Mouse (Mus musculus) heart, embryonic 14.5 days (tissue): ENCODE data around the gene Dhrs7. TPM values are rescaled to one million over a fixed set of nuclear protein-coding genes. Genes with fewer than 3 reads are reported as not detected.

ENCODE experiments used
- ATAC-seq: fragments of 200-750 bp; cut with Nextera tagmentation; 2 replicates; pipeline ENCODE4 v1.8.0; 2017; ENCODE audit warnings: low read depth, moderate TSS enrichment; ENCODE audit not compliant: insufficient number of reproducible peaks, insufficient read depth, low FRiP score
- H3K27ac ChIP-seq, 2 experiments: fragments of 200-500 bp in 1 of 2; fragments of 300-500 bp in 1 of 2; sonication (generic) in 1 of 2; replicated peaks in 1 of 2; 2 replicates each; pipeline ENCODE4 v1.5.1; 2012 to 2014; ENCODE audit warnings: low read depth in 2 of 2, low read length in 2 of 2, control low read depth in 1 of 2, mild to moderate bottlenecking in 1 of 2, mixed read lengths in 1 of 2; ENCODE audit not compliant: control insufficient read depth in 1 of 2, insufficient read depth in 1 of 2
- H3K27me3 ChIP-seq: fragments of 300-500 bp; sonication (generic); 2 replicates; pipeline ENCODE4 v1.6.1; 2014; ENCODE audit warnings: mild to moderate bottlenecking, low read length, control low read depth; ENCODE audit not compliant: control insufficient read depth, insufficient read depth
- H3K36me3 ChIP-seq: fragments of 300-500 bp; sonication (generic); 2 replicates; pipeline ENCODE4 v1.6.1; 2014; ENCODE audit warnings: mild to moderate bottlenecking, control low read depth, low read length, mixed read lengths; ENCODE audit not compliant: control insufficient read depth, insufficient read depth
- H3K4me1 ChIP-seq, 2 experiments: fragments of 200-500 bp in 1 of 2; fragments of 300-500 bp in 1 of 2; sonication (generic) in 1 of 2; 2 replicates each; pipeline ENCODE4 v1.6.1; 2012 to 2014; ENCODE audit warnings: low read length in 2 of 2, control low read depth in 1 of 2, mixed read lengths in 1 of 2; ENCODE audit not compliant: control insufficient read depth in 2 of 2, insufficient read depth in 2 of 2
- H3K4me2 ChIP-seq: fragments of 300-500 bp; sonication (generic); 2 replicates; pipeline ENCODE4 v1.6.1; 2014; ENCODE audit warnings: mild to moderate bottlenecking, low read length
- H3K4me3 ChIP-seq, 2 experiments: fragments of 200-500 bp in 1 of 2; fragments of 300-500 bp in 1 of 2; sonication (generic) in 1 of 2; 2 replicates each; pipeline ENCODE4 v1.5.1; 2012 to 2014; ENCODE audit warnings: low read length in 2 of 2, mild to moderate bottlenecking in 2 of 2, control low read depth in 1 of 2, low read depth in 1 of 2, moderate library complexity in 1 of 2; ENCODE audit not compliant: control insufficient read depth in 1 of 2, insufficient read depth in 1 of 2
- H3K9ac ChIP-seq: fragments of 300-500 bp; sonication (generic); 2 replicates; pipeline ENCODE4 v1.6.1; 2014; ENCODE audit warnings: mild to moderate bottlenecking, low read length
- H3K9me3 ChIP-seq: fragments of 300-500 bp; sonication (generic); 2 replicates; pipeline ENCODE4 v1.6.1; 2016; ENCODE audit warnings: low read length, control low read depth; ENCODE audit not compliant: control insufficient read depth
- WGBS: fragments of 180-500 bp; shearing (Covaris S2); extraction: QIAGEN DNeasy Blood & Tissue Kit; methylation state at CpG from one replicate; pipeline ENCODE4 v1.1.7; 2014; 5-methylcytosine and 5-hydroxymethylcytosine counted together
- polyA plus RNA-seq: library from polyadenylated mRNA; unstranded; fragments of >200 nt; fragmentation: Nextera tagmentation; extraction: Ambion mirVana; gene quantifications from 2 replicates; pipeline ENCODE4 v1.2.1, GENCODE M21; 2014

Gene Dhrs7
- polyA plus RNA-seq, 1 experiment from 2014 or later: 96.1 TPM

DNA sequence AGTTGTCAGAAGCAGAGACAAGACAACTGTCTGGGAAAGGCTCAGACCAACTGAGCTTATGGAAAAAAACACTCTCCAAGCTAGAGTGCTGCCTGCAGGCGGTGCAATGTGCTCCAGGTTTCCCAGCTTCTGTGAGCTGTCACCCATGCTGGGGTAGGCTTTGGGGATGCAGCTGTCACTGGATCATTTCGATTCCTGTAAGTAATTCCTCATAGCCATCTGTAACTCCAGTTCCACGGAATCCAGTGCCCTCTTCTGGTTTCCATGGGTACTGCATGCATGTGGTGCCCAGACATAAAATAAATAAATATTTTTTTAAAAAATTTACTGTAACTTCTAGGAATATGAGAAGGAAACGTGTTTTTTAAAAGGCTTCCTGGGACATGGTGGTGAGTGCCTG lies 10.0 kb downstream of the Dhrs7 start:
- Histone ChIP-seq H3K27me3 (no peaks in the 10 kb centered on the region), H3K4me2 (no peak overlapping the region), H3K4me1 (no peaks in the 10 kb centered on the region), H3K9ac (no peak overlapping the region), H3K4me3 (no peak overlapping the region), H3K9me3 (no peaks in the 10 kb centered on the region), H3K36me3 (peaks cover 53% of the 10 kb centered on the region), H3K27ac (no peak overlapping the region)
- ATAC-seq: no peak
- WGBS: 26% methylated on average over 4 of the region's 4 CpGs

- Histone ChIP-seq H3K27me3 (no peaks in the 10 kb centered on the region), H3K9ac (no peak within 1 kb of the TSS), H3K9me3 (no peaks in the 10 kb centered on the region), H3K27ac (no peak within 1 kb of the TSS), H3K4me3 (no peak within 1 kb of the TSS), H3K4me2 (no peak within 1 kb of the TSS), H3K4me1 (no peaks in the 10 kb centered on the region), H3K36me3 (peaks cover 42% of the 10 kb centered on the region)
- ATAC-seq: no peak
- WGBS: 82% methylated on average over 11 of the region's 11 CpGs
Measured at GRCm38 (mm10) chr12:72649611-72650330, 14.9 kb downstream of the Dhrs7 start, which contains the start of gene Gm4756. TSS of gene Gm4756 (minus strand) at chr12:72649661.

GRCm38 (mm10) chr12:72648921-72649320 lies 15.8 kb downstream of the Dhrs7 start:
- Histone ChIP-seq H3K9me3 (0 out of 2 replicates have a peak, but pooled peaks cover 6% of the 10 kb centered on the region), H3K36me3 (peaks cover 39% of the 10 kb centered on the region), H3K27me3 (no peaks in the 10 kb centered on the region), H3K4me2 (no peak overlapping the region), H3K4me1 (no peaks in the 10 kb centered on the region), H3K27ac (no peak overlapping the region), H3K4me3 (no peak overlapping the region), H3K9ac (no peak overlapping the region)
- 91% methylated on average over 14 of the region's 14 CpGs for WGBS
- ATAC-seq: no peak

- H3K9me3 ChIP-seq: peaks cover 16% of the 10 kb centered on the region
- H3K27ac ChIP-seq: no peak overlapping the region
- WGBS: 64% methylated on average over 3 of the region's 3 CpGs
- H3K27me3 ChIP-seq: no peaks in the 10 kb centered on the region
- no peaks in the 10 kb centered on the region for H3K4me1 ChIP-seq
- no peak overlapping the region for H3K9ac ChIP-seq
- ATAC-seq: no peak
- no peak overlapping the region for H3K4me2 ChIP-seq
- no peaks in the 10 kb centered on the region for H3K36me3 ChIP-seq
- H3K4me3 ChIP-seq: no peak overlapping the region
Measured at GRCm38 (mm10) chr12:72638025-72638424, 26.7 kb downstream of the Dhrs7 start.

- no peaks in the 10 kb centered on the region for H3K9me3 ChIP-seq
- H3K27me3 ChIP-seq: no peaks in the 10 kb centered on the region
- H3K9ac ChIP-seq: no peak overlapping the region
- H3K4me1 ChIP-seq: no peaks in the 10 kb centered on the region
- H3K36me3 ChIP-seq: no peaks in the 10 kb centered on the region
- ATAC-seq: no peak
- H3K4me3 ChIP-seq: no peak overlapping the region
- H3K27ac ChIP-seq: no peak overlapping the region
- no peak overlapping the region for H3K4me2 ChIP-seq
- 93% methylated on average over 7 of the region's 7 CpGs for WGBS
Measured at GRCm38 (mm10) chr12:72628751-72629150, 36.0 kb downstream of the Dhrs7 start.

DNA sequence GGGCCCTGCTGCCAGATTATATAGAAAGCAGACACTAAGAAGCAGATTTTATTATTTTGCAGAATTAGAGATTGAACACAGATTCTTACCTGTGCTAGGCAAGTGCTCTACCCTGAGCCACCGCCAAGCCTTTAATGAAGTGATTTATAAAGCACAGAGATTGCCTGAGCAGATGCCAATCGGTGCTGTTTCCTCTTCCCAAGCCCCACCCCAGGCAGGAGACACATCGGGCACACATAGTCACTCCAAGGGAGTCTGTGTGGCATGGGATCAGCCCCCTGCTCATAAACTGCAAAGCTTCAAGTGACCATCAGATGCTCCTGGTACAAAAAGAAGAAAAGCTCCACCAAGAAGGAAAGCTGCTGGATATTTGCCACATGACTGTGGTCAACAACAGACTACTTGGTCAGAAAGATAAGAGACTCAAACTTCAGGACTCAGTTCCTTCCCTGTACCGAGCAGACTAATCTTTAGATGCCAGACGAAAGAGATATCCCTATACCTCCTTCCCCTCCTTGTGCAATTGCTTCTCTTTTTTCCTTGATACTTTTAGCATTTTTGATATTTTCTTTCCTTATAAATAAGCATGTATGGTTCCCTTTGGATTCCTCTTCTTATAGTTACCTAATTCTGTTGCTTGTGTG lies 41.7 kb downstream of the Dhrs7 start:
- no peaks in the 10 kb centered on the region for H3K36me3 ChIP-seq
- H3K9ac ChIP-seq: no peak overlapping the region
- no peaks in the 10 kb centered on the region for H3K9me3 ChIP-seq
- no peaks in the 10 kb centered on the region for H3K27me3 ChIP-seq
- WGBS: 53% methylated on average over 5 of the region's 5 CpGs
- no peak overlapping the region for H3K27ac ChIP-seq
- ATAC-seq: no peak
- H3K4me2 ChIP-seq: no peak overlapping the region
- H3K4me1 ChIP-seq: no peaks in the 10 kb centered on the region
- no peak overlapping the region for H3K4me3 ChIP-seq

- Histone ChIP-seq H3K9ac (no peak overlapping the region), H3K4me1 (no peaks in the 10 kb centered on the region), H3K27me3 (no peaks in the 10 kb centered on the region), H3K27ac (no peak overlapping the region), H3K4me3 (no peak overlapping the region), H3K36me3 (no peaks in the 10 kb centered on the region), H3K4me2 (no peak overlapping the region), H3K9me3 (no peaks in the 10 kb centered on the region)
- 75% methylated on average over 1 of the region's 1 CpGs for WGBS
- ATAC-seq: no peak
Measured at GRCm38 (mm10) chr12:72621441-72621840, 43.3 kb downstream of the Dhrs7 start.
